Mouse (Mus musculus) heart, adult 18-20 months (tissue): ENCODE measurements at regions not wholly inside any gene's neighbourhood (a gene's known extent, or its start where the extent isn't known, plus 50 kb on each side); places are given as distances from the start of the nearest gene placed in this dataset.

ENCODE experiments used
- DNase-seq, 2 experiments: peaks; one replicate each; pipeline ENCODE4 v3.0.0; 2021 to 2022; ENCODE audit warnings: mixed read lengths in 1 of 2

DNA sequence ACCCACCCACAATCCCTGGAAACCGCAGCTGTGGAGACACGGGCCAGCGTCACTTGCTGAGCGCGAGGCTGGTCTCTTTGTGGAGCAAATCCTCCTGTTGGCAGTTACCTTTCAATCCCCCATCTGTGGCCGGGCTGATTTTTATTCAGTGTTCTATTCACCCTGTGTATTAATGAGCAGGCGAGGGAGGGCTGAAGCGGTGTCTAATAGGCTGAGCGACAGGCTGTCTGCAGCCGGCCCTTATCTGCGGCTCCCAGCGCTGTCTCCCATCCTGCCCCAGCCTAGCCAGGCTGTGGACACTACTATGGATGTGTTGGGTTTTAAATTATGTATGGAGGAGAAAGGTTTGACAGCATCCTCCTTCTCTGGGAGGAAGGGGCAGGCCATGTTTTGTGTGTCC is 138.3 kb upstream of the Gm26897 start:
- DNase-seq: no peak

DNA sequence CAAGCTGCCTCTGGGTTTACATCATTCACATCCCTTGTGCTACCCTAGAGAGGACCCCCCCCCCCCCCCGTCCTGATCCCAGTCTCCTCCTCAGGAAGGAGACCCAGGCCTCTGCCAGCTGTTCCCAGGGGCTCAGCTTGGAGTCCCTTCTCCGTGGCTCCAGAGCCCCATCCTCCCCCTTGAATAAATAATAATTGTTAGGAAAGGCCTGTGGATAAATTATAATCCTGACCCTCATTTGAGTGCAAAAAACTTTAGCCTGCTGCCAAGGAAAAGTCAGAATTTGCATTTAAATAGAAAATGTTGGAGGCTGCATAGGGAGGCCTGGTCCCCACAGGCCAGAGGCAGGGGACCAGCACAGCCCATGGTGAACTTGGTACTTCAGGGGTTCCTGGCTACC is 136.0 kb upstream of the Gm26897 start:
- no peak for DNase-seq

DNA sequence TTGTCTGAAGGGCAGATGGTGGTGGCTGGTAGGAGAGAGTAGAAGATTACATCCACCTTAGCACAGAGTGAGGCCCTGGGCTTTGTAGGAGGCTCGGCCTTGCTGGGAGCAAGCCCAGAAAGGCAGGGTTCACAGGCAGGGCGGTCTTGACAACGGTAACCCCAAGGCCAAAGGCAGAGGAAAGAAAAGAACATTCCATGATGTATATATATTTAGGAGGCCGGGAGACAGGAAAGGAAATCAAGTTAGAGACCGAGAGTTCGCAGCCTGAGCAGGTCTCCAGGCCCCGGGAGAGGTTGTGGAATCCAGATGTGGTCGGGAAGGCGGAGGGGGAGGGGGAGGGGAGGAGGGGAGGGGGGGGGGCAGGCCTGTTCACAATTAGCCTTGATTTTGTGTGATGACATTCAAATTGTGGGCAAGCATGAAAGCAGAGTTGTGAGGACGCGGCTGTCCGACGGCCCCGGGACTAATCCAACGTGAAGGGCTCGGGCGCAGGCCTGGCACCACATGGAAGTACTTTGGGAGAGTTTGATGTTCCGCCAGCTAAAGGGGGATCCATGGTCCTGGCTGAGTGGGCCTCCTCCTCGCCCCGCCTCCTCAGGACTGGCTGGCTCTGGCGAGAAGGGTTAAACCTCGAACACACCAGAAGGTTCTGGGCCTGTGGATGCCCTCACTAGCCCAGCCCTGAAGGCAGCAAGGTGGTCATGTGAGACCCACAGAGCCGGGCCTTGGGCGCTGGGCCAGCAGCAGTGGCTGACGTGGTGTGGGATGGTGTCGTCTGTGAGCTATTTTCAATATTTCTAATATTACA is 131.8 kb upstream of the Gm26897 start:
- DNase-seq: no peak

DNA sequence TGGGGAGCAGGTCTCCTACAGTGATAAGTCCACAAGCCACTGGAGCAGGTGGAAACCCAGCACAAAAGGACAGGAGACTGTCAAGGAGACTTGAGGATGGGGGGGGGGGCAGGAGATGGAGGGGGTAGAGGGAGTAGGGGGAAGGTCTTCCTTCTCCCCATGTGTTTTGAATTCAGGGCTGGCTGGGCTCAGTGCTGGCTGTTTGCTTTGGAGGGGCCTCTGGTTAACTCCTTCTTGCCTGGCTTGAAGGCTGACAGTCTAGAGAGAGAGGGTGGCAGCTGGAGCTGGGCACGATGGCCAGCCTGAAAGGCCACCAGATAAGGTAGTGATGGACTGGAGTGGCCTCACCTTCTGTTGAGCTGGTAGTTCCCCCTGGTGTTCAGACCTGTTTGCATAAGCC is 120.0 kb upstream of the Gm26897 start:
- DNase-seq: no peak

DNA sequence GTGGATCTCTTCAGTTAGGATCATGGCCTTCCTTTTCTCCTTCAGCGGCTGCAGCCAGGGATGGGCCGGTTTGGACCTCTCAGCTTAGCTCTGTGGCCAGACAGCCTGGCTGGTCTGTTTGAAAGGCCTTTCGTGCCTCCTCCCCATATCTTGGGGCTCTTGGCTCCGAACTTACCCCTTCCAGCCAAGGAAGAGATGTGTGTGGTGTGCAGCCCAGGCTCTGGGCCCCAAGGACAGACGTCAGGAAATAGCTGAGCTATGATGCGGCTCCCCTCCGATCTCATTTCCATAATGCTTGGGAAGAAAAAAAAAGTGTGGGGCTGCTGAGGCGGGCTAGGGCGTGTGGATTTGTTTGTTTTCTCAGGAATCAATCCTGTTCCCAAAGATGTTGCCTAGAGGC is 113.8 kb upstream of the Gm26897 start:
- peak; percentile 82 to 91 for DNase-seq

DNA sequence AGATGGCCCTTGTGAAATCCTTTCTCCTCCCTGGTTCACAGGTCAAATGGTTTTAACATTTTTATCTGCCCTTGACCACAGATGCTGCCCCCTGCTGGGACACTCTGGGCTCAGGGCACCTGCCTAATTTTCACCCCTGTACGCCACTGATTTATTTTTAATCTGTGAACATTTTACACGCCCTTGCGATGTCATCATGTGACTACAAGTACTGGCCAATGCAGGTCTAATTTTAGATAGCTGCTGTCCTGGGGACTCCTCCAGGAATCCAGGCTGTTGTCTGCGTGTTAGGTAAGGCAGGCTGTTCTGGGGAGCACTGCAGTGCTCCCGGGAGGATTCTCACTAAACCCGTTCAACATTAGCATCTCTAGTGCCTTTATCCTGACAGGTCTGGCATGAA is 113.1 kb upstream of the Gm26897 start:
- peak; percentile 84 to 85 for DNase-seq

DNA sequence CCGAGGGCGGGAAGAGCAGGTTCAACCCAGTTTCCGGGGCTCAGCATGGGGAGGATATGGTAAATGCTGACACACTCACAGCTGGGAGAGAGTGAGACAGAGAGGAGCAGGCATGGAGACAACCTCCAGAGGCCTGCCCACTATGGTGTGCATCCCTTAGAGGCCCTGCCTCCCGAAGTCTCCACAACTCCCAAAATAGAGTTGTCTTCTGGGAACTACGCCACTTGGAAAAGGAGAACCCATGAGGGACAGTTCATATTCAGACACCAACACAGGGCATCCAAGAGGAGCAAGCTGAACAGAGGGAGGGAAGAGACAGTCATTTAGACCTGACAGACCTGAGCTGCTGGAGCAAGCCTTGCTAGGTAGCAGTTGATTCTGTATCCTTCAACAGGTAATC is 111.2 kb upstream of the Gm26897 start:
- DNase-seq: peak; percentile 57 to 66

DNA sequence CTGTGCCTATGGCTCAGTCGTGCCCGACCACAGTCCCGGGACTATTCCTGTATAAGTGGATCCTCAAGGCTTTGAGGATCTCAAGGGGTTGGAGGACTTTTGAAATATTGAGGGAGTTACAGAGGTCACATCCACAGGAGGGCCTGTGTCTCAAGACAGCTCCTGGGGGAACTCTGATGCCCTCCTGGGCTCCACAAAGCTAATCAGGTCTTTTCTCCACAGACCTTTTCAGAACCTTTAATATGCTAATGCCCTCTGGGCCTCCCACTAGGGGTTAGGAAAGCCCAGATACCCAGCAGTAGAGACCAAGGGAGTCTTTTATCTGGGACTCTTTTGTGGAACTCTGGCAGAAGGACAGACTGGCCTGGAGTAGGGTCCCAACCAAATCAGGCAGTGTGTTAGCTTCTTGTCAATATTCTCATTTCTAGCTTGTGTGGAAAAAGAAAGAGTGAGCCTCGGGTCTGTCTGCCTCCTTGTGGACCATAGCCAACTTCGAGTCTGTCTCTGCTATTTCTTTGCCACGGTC is 107.4 kb upstream of the Gm26897 start:
- no peak for DNase-seq

DNA sequence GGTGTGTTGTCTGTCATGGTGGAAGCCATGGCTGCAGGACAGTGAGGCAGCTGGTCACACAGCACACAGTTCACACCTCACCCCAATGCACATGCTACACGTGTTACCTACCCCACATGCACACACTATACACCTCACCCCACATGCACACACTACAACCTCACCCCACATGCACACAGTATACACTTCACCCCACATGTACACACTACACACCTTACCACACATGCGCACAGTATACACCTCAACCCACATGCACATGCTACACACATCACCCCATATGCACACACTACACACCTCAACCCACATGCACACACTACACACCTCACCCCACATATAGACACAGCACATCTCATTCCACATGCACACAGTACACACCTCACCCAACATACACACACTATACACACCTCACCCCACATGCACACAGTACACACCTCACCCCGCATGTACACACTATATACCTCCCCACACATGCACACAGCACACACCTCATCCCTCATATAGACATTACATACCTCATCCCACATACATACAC is 103.3 kb upstream of the Gm26897 start:
- DNase-seq: no peak

DNA sequence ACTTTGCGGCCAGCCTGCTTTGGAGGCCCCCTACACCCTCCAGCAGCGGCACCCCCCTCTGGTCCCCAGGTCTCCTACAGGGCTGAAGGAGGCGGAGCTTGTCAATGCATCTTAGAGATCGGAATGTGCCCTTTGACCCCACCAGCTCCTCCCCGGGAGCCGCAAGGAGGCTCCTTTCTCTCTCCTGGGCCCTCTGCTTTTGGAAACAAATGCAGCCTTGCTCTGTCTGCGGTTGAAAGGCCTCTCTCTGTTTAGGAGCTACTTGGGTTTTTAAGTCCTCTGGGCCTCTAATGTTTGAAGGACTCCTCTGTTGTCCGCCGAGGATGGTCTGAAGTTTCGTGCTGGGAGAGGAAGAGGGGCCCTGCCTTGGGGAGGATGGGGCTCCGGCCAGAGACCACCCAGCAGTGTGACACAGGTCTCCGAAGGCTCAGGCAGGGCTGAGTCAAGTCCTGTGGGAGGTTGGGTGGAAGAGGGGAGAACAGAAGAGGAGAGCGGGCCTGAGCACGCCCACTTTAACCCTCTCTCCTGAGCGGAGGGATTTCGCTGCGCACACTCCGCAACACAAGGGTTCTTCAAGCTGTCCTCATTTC is 102.1 kb upstream of the Gm26897 start:
- no peak for DNase-seq

DNA sequence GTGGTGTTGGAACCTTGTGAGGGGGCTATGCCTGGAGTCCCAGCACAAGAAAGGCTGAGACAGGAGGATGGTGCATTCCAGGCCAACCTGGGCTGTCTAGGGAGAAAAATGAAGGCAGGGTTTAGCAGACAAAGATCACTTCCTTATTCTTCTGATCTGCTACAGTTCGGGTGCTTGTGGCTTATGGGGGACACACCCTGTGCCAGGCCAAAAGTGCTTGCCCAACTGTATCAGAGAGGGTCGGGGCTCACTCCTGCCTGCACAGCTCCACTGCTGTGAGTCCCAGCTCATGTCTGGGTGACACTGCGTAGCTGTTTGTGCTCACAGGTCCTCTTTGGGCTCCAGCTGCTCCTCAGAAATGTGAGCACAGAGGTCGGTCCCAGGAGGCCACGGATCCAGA is 98.6 kb upstream of the Gm26897 start:
- DNase-seq: no peak

DNA sequence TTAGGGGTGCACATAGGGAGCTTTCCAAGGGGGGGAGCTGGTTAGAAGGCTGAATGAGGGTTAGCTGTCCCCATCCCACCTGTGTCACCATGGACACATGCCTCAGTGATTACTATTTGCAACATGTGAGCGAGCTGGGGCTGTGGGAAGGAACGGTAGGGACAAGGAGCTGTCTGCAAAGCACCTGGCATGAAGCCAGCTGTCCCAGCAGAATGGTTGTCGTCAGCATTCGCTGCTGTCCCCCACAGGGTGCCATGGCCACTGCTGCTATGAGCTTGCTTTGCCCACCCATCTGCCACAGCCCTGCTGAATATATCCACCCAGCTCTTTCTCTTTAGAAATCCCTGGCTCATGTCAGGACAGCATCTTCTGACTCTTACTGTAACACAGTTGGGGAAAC is 96.8 kb upstream of the Gm26897 start:
- DNase-seq: no peak

DNA sequence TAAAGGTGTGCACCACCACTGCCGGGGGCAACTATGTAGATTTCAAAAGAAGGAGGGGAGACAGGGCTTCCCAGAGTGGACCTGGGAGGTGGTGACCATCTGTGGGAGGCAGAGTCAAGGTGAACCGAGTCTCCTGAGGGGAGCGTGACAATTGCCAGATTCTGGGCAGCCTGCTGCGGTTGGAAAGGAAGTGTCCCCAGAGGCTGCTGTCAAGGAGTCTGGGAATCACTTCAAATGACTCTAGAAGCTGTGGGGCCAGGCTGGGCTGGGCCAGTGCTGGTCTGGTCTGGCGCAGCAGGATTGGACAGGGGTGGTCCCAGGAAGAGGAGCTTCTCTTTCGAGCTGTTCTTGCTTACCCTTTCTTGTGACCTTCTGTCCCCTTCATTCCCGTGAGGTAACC is 95.4 kb upstream of the Gm26897 start:
- DNase-seq: peak in 1 of 2 experiments; percentile 13

DNA sequence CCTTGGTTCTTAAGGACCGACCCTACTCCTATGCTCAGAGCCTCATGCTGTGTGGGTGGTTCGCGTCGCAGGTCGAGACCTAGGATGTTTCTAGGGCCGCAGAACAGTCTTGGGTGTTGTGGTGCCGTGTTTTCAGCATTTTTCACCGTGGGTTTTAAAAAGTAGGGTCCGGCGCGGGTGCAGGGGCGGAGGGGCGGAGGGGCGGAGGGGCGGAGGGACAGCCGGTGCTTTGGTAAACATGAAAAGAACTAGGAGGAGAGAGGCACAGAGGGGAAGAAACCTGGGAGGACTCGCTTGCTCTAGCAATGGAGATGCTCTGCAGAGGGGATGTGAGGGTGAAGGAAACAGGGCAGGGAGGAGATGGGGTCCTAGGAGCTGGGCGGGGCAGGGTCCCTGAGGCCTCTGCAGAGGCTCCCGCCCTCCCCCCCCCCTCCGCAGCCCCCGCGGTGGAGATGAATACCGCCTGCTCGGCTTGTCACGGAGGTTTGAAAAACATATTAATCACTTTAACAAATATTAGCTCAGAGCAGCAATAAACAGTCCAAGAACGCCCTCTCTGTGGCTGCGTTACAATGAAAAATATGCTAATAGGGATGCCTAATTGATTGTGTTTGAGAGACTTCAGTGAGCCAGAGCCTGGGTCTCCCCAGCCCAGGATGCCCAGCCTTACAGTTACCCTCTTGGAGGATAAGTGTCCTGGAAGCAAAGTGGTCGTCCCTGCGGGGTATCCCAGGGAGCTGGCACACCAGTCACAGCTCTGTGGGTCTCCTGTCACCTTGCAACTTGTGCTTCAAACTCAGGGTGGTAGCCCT is 94.0 kb upstream of the Gm26897 start:
- DNase-seq: no peak

DNA sequence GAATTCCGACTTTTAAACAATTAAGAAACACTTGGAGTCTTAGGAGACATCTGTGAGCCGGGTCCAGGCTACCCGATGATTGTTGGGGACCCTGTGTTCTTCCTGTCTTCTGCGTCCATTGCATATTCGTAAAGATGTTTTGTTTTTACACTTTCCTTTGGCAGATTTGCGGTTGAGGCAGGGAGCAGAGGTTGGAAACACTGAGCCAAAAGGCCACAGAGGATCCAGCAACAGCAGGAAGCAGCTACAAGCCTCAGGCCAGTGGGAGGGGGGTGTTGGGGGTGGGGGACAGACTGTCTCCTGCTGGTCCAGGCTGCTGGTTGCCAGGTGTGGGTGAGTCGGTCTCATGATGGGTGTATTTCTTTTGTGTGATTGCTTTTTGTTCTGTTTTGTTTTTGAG is 92.7 kb upstream of the Gm26897 start:
- peak in 1 of 2 experiments; percentile 22 for DNase-seq

DNA sequence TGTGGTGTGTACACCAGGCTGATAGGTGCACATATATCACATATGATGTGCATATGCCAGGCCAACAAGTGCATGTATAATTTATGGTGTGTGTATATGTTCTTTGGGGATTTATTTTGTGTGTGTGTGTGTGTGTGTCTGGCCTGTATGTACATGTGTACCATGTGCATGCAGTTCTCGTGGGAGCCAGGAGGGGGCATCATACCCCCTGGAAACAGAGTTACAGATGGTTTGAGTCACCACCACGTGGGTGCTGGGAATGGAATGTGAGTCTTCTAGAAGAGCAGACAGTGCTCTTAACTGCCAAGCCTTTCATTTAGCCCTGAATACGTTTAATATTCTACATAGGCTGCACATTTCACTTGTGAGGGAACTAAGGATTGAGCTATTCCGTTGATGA is 92.0 kb upstream of the Gm26897 start:
- no peak for DNase-seq

DNA sequence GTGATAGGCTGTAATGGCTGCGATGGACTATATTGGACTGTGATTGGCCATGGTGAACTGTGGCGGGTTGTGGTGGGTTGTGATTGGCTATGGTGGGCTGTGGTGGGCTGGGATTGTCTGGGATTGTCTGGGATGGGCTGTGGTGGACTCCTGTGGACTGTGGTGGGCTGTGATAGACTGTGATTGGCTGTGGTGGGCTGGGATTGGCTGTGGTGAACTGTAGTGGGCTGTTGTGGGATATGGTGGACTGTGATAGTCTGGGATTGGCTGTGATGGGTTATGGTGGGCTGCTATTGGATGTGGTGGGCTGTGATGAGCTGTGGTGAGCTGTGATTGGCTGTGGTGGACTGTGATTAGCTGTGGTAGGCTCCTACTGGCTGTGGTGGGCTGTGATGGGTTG is 89.6 kb upstream of the Gm26897 start:
- no peak for DNase-seq

DNA sequence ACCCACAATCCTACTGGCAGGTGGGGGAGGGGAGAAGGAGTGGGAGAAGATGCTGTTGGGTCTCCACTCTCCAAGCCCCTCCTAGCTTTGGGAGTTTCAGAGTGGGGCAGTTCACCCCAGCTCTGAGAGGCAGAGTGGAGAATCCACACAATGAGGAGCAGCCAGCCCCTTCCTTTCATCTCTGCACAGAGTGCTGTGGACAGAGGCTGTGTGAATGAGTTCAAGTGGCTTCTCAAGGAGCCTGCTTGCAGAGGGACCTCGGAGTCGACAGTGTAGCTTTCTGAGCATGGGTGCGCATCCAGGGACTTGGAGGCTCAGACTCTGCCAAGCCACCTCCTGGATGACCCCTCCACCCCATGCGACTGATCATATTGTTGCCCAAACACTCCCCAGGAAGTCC is 88.9 kb upstream of the Gm26897 start:
- no peak for DNase-seq

DNA sequence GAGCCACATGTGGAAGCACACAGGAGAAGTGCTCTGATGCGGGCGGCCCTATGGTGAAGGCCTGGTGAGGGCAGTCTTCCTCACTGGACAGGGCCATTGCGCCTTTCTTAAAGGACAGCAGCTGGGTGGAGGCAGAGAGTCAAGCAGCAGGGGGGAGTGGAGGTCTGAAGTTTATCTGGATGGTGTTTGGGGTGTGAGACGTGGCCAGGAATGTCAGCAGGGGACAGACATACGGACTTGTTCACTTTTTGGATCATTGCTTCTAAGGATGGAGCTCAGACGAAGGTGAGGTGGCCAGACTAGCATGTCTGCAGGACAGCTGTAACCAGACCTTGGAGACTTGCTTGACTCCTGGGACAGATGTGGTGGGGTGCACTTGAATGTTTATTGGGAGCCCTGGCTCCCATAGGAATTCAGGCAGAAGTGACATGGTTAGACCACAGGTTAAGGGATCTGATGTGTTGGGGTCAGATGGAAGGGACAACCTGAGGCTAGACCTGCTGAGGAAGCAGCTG is 86.0 kb upstream of the Gm26897 start:
- peak; percentile 30 to 55 for DNase-seq

DNA sequence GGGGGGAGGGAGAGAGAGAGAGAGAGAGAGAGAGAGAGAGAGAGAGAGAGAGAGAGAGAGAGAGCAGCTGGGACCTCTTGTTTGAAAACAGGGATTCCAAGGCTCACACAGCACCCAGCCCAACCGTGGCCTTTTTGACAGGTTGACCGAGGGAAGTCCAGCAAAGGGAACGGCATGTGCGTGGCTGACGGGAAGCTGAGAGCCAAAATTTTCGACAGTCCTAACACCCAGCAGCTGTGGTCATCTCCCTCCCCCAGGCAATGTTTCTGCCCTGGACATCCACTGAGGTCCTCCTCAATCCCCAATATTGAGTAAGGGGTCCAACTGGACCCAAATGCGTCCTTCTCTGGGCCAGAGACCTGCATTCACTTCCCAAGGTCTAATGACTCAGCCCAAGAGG is 85.2 kb upstream of the Gm26897 start:
- DNase-seq: peak; percentile 51 to 74

DNA sequence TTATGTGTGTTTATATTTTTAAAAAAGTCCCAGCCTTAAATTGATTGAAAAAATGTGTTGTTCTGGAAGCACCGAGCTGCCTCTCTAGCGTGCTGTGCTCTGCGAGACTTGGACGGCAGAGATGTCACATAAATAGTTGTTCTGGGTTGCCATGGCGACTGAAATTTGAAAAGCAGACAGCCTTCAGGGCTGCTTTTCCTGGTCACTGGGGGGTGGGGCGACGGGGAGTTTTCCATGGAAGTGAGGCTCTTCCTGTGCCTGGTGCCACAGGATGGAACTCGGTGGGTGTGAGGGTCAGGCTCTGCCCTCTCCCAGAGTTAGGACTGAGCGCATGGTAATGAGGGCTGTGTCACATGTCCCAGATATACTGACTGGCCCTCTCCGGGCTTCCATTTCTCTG is 84.7 kb upstream of the Gm26897 start:
- DNase-seq: peak; percentile 73 to 83

DNA sequence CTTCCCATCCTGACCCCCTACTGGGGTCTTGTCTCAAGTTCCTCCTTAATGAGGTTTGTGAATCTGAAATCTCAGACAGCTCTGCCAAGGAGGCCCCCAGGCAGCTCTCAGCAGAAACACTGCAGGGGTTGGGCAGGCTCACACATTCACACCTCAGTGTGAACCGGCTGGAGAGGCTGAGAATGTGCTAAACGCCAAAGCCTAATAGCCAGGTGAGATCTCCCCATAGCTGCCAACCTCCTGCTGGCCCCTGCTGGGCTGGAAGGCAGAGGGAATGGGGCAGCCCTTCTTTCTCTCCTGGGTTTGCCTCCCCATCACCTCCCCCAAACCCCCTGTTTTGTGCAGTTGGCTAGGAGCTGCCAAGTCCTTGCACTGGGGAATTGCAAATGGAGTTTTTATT is 81.3 kb upstream of the Gm26897 start:
- DNase-seq: no peak

DNA sequence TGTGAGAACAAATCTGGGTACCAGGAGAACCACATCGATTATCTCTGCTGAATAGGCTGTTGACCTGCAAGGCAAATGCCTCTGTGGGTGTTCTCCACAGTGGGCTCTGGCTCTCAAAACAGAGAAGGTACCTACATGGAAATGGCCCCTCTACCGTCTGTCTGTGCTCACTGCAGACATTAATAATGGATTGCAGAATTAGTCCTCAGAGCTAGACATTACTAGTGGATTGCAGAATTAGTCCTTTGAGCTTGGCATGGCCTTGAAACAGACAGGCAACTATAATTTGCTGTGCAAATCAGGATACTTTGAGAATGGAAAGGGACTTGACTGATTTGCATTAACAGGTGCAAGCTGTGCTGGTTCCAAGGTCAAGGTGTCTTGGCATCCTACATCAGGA is 77.3 kb upstream of the Gm26897 start:
- DNase-seq: no peak
